Mouse (Mus musculus): ENCODE results near the gene Nr1h4.
"Not testable (repeated sequence)": the region's sequence is repeated elsewhere in the genome, so short reads cannot be mapped to it uniquely, and the experiment has no call there.

Nr1h4 gene

GRCm38 (mm10) chr10:89532929-89533727 lies at the start of gene Nr1h4:
Gene Nr1h4, minus strand, starts transcription at chr10:89533585.
- no peak for DNase-seq (ENCODE audit: low spot score)

GRCm38 (mm10) chr10:89578801-89579200 lies 45.4 kb upstream of the Nr1h4 start:
- DNase-seq (ENCODE audit: low spot score) = no peak

GRCm38 (mm10) chr10:89577666-89578065 lies 44.3 kb upstream of the Nr1h4 start:
- DNase-seq (ENCODE audit: low spot score) = no peak

- no peak for DNase-seq (ENCODE audit: low spot score)
Measured at GRCm38 (mm10) chr10:89573421-89573820, 40.0 kb upstream of the Nr1h4 start.

- no peak for DNase-seq (ENCODE audit: low spot score)
Measured at GRCm38 (mm10) chr10:89572946-89573345, 39.6 kb upstream of the Nr1h4 start.

GRCm38 (mm10) chr10:89567391-89567790 lies 34.0 kb upstream of the Nr1h4 start:
- DNase-seq (ENCODE audit: low spot score) = no peak

- no peak for DNase-seq (ENCODE audit: low spot score)
Measured at GRCm38 (mm10) chr10:89565301-89566022, 32.1 kb upstream of the Nr1h4 start.

GRCm38 (mm10) chr10:89562113-89562512 lies 28.7 kb upstream of the Nr1h4 start:
- no peak for DNase-seq (ENCODE audit: low spot score)

- no peak for DNase-seq (ENCODE audit: low spot score)
Measured at GRCm38 (mm10) chr10:89559351-89559750, 26.0 kb upstream of the Nr1h4 start.

GRCm38 (mm10) chr10:89554885-89555284 lies 21.5 kb upstream of the Nr1h4 start:
- not testable (repeated sequence) for DNase-seq (ENCODE audit: low spot score)

GRCm38 (mm10) chr10:89553855-89554254 lies 20.5 kb upstream of the Nr1h4 start:
- DNase-seq (ENCODE audit: low spot score) = not testable (repeated sequence)

GRCm38 (mm10) chr10:89553015-89553414 lies 19.6 kb upstream of the Nr1h4 start:
- no peak for DNase-seq (ENCODE audit: low spot score)

- DNase-seq (ENCODE audit: low spot score) = no peak
Measured at GRCm38 (mm10) chr10:89551657-89552056, 18.3 kb upstream of the Nr1h4 start.

- no peak for DNase-seq (ENCODE audit: low spot score)
Measured at GRCm38 (mm10) chr10:89548028-89548427, 14.6 kb upstream of the Nr1h4 start.

- no peak for DNase-seq (ENCODE audit: low spot score)
Measured at GRCm38 (mm10) chr10:89546989-89547388, 13.6 kb upstream of the Nr1h4 start.

- no peak for DNase-seq (ENCODE audit: low spot score)
Measured at GRCm38 (mm10) chr10:89543867-89544266, 10.5 kb upstream of the Nr1h4 start.

GRCm38 (mm10) chr10:89542321-89542720 lies 8.9 kb upstream of the Nr1h4 start:
- DNase-seq (ENCODE audit: low spot score) = no peak

GRCm38 (mm10) chr10:89532451-89532850 lies 934 bp downstream of the Nr1h4 start:
- no peak for DNase-seq (ENCODE audit: low spot score)

GRCm38 (mm10) chr10:89531976-89532375 lies 1.4 kb downstream of the Nr1h4 start:
- DNase-seq (ENCODE audit: low spot score) = no peak

- DNase-seq (ENCODE audit: low spot score) = no peak
Measured at GRCm38 (mm10) chr10:89531194-89531634, 2.2 kb downstream of the Nr1h4 start.

GRCm38 (mm10) chr10:89527054-89527453 lies 6.3 kb downstream of the Nr1h4 start:
- no peak for DNase-seq (ENCODE audit: low spot score)

GRCm38 (mm10) chr10:89525823-89526222 lies 7.6 kb downstream of the Nr1h4 start:
- DNase-seq (ENCODE audit: low spot score) = no peak

- DNase-seq (ENCODE audit: low spot score) = no peak
Measured at GRCm38 (mm10) chr10:89522481-89522880, 10.9 kb downstream of the Nr1h4 start.

All from urinary bladder, postnatal 10 days (tissue).